Mouse (Mus musculus): ENCODE measurements at regions not wholly inside any gene's neighbourhood (a gene's known extent, or its start where the extent isn't known, plus 50 kb on each side); places are given as distances from the start of the nearest gene placed in this dataset.

GRCm38 (mm10) chr16:95928290-95929260 lies 62.2 kb downstream of the Psmg1 start:
- no peak for TF ChIP-seq CTCF (IDR thresholded peaks at IDR 0.05; ENCODE audit: insufficient read depth, low read length)
- TF ChIP-seq POLR2A (IDR thresholded peaks at IDR 0.05; ENCODE audit: borderline replicate concordance, extremely low read depth, low read depth, low read length), result no peak

Measured in lung, adult 2 months (tissue).